Mouse (Mus musculus) left cerebral cortex, adult 9 months (tissue): ENCODE results near the gene Slc39a11.
"Not testable (repeated sequence)": the region's sequence is repeated elsewhere in the genome, so short reads cannot be mapped to it uniquely, and the experiment has no call there.

Source experiments
- DNase-seq, 2 experiments: peaks; one replicate each; pipeline ENCODE4 v3.0.0; 2022; ENCODE audit warnings: low spot score in 2 of 2

The Slc39a11 gene

DNA sequence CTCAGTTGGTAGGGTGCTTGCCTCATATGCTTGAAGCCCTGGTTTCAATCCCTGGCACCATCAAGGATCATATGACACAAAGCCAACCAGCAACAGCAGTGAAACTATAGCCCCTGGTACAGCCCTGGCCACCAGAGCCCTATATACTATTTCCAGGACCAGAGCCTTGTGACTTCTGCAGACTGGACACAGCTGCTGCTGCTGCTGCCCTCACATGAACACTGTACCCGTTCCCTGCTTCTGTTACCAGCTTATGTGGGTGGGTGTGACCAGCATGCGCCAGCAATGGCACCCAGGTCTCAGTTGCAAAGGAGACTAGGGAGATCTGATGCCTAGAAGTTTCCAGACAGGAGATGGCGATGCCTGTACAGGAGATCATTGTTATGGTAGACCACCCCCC lies 52.2 kb downstream of the Slc39a11 start:
- no peak for DNase-seq

DNA sequence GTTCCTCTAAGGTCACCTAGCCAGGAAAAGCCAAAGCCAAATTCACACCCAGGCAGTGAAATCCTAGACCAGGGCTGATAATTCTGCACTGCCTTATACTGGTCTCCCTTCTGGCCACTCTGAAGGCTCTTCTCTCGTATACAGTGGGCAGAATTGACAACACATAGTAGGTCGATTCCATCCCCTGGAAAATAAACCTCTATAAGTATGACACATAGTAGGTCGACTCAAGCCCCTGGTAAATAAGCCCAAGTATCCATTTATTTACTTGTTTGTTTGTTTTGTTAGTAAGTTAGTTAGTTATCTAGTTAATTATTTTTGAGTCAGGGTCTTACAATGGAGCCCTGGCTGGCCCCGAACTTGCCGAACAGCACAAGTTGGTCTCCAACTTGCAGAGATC lies 54.7 kb downstream of the Slc39a11 start:
- DNase-seq: no peak

GRCm38 (mm10) chr11:113588936-113589335 lies 60.9 kb downstream of the Slc39a11 start:
- no peak for DNase-seq

GRCm38 (mm10) chr11:113586423-113586822 lies 63.5 kb downstream of the Slc39a11 start:
- DNase-seq: no peak

GRCm38 (mm10) chr11:113583879-113584661 lies 65.8 kb downstream of the Slc39a11 start:
- DNase-seq: no peak

DNA sequence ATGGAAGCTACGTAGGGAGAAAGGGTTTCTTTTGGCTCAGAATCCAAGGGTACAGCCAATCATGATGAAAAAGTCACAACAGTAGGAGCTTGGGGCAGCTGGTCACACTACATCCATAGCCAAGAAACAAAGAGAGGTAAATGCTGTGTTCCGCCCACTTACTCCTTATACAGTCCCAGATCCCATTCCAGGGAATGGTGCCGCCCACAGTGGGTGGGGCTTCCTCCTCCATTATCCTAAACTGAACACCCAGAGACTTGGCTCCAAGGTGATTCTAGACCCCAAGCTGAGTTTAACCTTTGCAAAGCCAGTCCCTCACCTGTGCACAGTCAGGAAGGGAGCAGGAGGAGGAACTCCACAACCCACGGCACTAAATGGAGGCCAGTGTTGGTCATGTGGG lies 72.7 kb downstream of the Slc39a11 start:
- DNase-seq: no peak

- DNase-seq: no peak
Observed at GRCm38 (mm10) chr11:113572641-113573040, 77.2 kb downstream of the Slc39a11 start.

- no peak for DNase-seq
Observed at GRCm38 (mm10) chr11:113571616-113572015, 78.3 kb downstream of the Slc39a11 start.

- no peak for DNase-seq
Observed at GRCm38 (mm10) chr11:113568999-113569398, 80.9 kb downstream of the Slc39a11 start.

GRCm38 (mm10) chr11:113567926-113568325 lies 82.0 kb downstream of the Slc39a11 start:
- not testable (repeated sequence) for DNase-seq

DNA sequence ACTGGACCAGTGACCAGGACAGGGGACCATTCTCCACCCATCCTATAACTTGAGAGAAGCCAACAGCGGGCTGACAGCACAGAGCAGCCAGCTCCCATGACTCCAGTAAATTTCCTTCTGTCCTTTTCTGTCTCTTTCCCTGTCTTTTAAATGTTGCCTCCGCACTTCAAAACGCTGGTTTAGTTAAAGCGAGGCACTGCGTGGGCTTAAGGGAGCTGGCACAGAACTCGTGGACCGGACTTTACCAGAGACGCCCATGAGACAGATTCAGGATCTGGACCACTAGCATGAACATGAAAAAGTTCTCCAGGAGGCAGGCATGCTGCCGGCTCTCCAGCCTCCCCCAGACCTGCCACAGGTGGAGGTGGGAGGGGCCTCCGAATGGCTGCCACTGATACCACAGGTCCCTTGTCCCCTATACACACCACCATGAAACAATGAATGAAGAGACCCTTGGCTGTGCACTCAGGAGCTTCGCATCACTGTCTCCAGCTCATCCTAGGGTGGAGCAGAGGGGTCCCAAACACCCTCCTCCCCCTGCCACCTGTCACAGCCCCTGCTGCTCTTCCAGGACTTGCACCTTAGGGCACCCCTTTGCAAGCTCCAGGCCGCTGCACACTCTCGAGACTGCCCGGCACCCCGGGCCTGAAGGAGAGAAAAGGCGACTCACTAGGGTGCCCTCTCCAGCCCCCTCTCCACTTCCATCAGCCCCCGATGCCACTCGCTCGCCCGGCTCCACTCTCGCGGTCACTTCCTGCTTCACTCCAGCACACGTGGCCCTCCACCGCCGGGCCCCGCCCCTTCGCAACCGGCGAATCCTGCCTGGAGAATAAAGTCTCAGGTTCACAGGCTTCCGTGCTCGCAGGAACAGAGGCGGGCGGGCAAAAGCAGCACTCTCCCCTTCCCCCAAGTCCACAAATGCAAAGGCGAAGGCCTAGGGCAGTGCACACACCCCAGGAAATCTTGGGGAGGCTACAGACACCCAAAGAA lies 84.6 kb downstream of the Slc39a11 start:
- peak in 1 of 2 experiments; percentile 69 for DNase-seq

- no peak for DNase-seq
Observed at GRCm38 (mm10) chr11:113562326-113562725, 87.6 kb downstream of the Slc39a11 start.

- DNase-seq: peak in 1 of 2 experiments; percentile 54
Observed at GRCm38 (mm10) chr11:113560150-113560549, 89.7 kb downstream of the Slc39a11 start.

- DNase-seq: no peak
Observed at GRCm38 (mm10) chr11:113558505-113558904, 91.4 kb downstream of the Slc39a11 start.

GRCm38 (mm10) chr11:113556142-113556541 lies 93.7 kb downstream of the Slc39a11 start:
- no peak for DNase-seq

GRCm38 (mm10) chr11:113554701-113555360 lies 95.0 kb downstream of the Slc39a11 start:
- no peak for DNase-seq

- DNase-seq: no peak
Observed at GRCm38 (mm10) chr11:113554194-113554593, 95.7 kb downstream of the Slc39a11 start.

GRCm38 (mm10) chr11:113553605-113554004 lies 96.3 kb downstream of the Slc39a11 start:
- peak in 1 of 2 experiments; percentile 35 for DNase-seq

GRCm38 (mm10) chr11:113552539-113552938 lies 97.3 kb downstream of the Slc39a11 start:
- DNase-seq: no peak

- no peak for DNase-seq
Observed at GRCm38 (mm10) chr11:113546217-113546877, 103.5 kb downstream of the Slc39a11 start.

DNA sequence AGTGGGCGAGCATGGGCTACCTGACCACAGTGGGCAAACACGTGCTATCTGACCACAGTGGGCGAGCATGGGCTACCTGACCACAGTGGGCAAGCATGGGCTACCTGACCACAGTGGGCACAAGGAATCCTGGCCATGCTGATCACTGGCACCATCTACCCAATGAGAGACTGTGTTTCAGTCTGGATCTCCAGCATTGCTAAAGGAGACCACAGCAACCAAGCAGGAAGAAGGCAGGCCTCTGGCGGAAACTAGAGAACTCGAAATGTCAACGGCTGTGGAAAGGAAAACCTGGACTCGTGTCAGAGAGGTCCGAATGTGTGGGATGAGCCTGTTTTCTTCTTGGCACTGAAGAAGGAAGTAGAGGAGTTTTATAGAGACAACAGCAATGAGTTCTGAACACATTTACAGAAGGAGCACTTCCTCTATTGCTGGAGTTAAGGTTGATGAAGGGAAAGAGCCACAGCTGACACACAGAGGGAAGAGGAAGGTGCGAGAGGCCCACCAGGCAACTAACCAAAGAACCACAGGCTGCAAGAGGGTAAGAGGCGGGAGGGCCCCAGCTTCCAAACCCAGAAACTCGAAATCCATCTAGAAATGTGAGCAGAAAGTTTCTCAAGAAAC lies 105.8 kb downstream of the Slc39a11 start:
- DNase-seq: no peak
